Mouse (Mus musculus) limb, embryonic 11.5 days (tissue): ENCODE measurements around the gene Fpgs. TPM values are rescaled to one million over a fixed set of nuclear protein-coding genes. Genes with fewer than 3 reads are reported as not detected.
A peak's percentile ranks its signal among the peaks of the same experiment; 100 is the strongest.

Experiments used
- ATAC-seq: fragments of 200-750 bp; cut with Nextera tagmentation; 2 replicates; pipeline ENCODE4 v1.8.0; 2017; ENCODE audit warnings: low read depth; ENCODE audit not compliant: insufficient number of reproducible peaks, low FRiP score, low TSS enrichment
- DNase-seq: peaks from one replicate; pipeline ENCODE4 v3.0.0-alpha.2; 2015; ENCODE audit warnings: low spot score
- H3K27ac ChIP-seq: fragments of 300-500 bp; sonication (generic); replicated peaks from 2 replicates; pipeline ENCODE4 v1.5.1; 2014; ENCODE audit warnings: low read depth, mild to moderate bottlenecking, low read length
- H3K27me3 ChIP-seq: fragments of 300-500 bp; sonication (generic); 2 replicates; pipeline ENCODE4 v1.6.1; 2014; ENCODE audit warnings: mild to moderate bottlenecking, low read length, mixed read lengths; ENCODE audit not compliant: control insufficient read depth, insufficient read depth
- H3K36me3 ChIP-seq: fragments of 300-500 bp; sonication (generic); 2 replicates; pipeline ENCODE4 v1.6.1; 2014; ENCODE audit warnings: mild to moderate bottlenecking, low read length, moderate library complexity, mixed read lengths; ENCODE audit not compliant: control insufficient read depth, insufficient read depth
- H3K4me1 ChIP-seq: fragments of 300-500 bp; sonication (generic); 2 replicates; pipeline ENCODE4 v1.6.1; 2014; ENCODE audit warnings: low read length, mixed read lengths; ENCODE audit not compliant: control insufficient read depth, insufficient read depth
- H3K4me2 ChIP-seq: fragments of 300-500 bp; sonication (generic); 2 replicates; pipeline ENCODE4 v1.6.1; 2014; ENCODE audit warnings: low read depth, mild to moderate bottlenecking, moderate library complexity; ENCODE audit not compliant: severe bottlenecking
- H3K4me3 ChIP-seq: fragments of 300-500 bp; sonication (generic); 2 replicates; pipeline ENCODE4 v1.5.1; 2014; ENCODE audit warnings: low read depth, low read length
- H3K9ac ChIP-seq: fragments of 300-500 bp; sonication (generic); 2 replicates; pipeline ENCODE4 v1.6.1; 2014; ENCODE audit warnings: mild to moderate bottlenecking, low read length
- H3K9me3 ChIP-seq: fragments of 300-500 bp; sonication (generic); 2 replicates; pipeline ENCODE4 v1.6.1; 2016; ENCODE audit warnings: low read length; ENCODE audit not compliant: control insufficient read depth
- WGBS: fragments of 180-500 bp; shearing (Covaris S2); extraction: QIAGEN DNeasy Blood & Tissue Kit; methylation state at CpG from one replicate; pipeline ENCODE4 v1.1.7; 2014; 5-methylcytosine and 5-hydroxymethylcytosine counted together
- polyA plus RNA-seq: library from polyadenylated mRNA; unstranded; fragments of >200 nt; fragmentation: Nextera tagmentation; extraction: Ambion mirVana; gene quantifications from 2 replicates; pipeline ENCODE4 v1.2.1, GENCODE M21; 2014

The Fpgs gene
- polyA plus RNA-seq, 1 experiment from 2014 or later = 22.1 TPM

- Histone ChIP-seq H3K36me3 (no peaks in the 10 kb centered on the region), H3K4me2 (no peak overlapping the region), H3K4me3 (no peak overlapping the region), H3K9ac (no peak overlapping the region), H3K27me3 (no peaks in the 10 kb centered on the region), H3K4me1 (peaks cover 9% of the 10 kb centered on the region), H3K27ac (no peak overlapping the region), H3K9me3 (no peaks in the 10 kb centered on the region)
- no peak for DNase-seq
- WGBS = 84% methylated on average over 5 of the region's 5 CpGs
- no peak for ATAC-seq
These were observed 62.1 kb downstream of the Fpgs start for GRCm38 (mm10) chr2:32641810-32642209.

- Histone ChIP-seq H3K27ac (no peak overlapping the region), H3K9me3 (no peaks in the 10 kb centered on the region), H3K9ac (no peak overlapping the region), H3K27me3 (no peaks in the 10 kb centered on the region), H3K4me1 (peaks cover 6% of the 10 kb centered on the region), H3K36me3 (no peaks in the 10 kb centered on the region), H3K4me3 (no peak overlapping the region), H3K4me2 (no peak overlapping the region)
- 60% methylated on average over 6 of the region's 6 CpGs for WGBS
- ATAC-seq = no peak
- no peak for DNase-seq
These were observed 63.3 kb downstream of the Fpgs start for GRCm38 (mm10) chr2:32640550-32641051.

GRCm38 (mm10) chr2:32639632-32640031 is 64.3 kb downstream of the Fpgs start:
- Histone ChIP-seq H3K9me3 (no peaks in the 10 kb centered on the region), H3K27ac (no peak overlapping the region), H3K4me3 (no peak overlapping the region), H3K9ac (no peak overlapping the region), H3K4me2 (no peak overlapping the region), H3K27me3 (no peaks in the 10 kb centered on the region), H3K4me1 (peaks cover 6% of the 10 kb centered on the region), H3K36me3 (no peaks in the 10 kb centered on the region)
- WGBS = 88% methylated on average over 1 of the region's 1 CpGs
- ATAC-seq (no peak), DNase-seq (no peak)

GRCm38 (mm10) chr2:32637778-32638281 is 66.1 kb downstream of the Fpgs start:
- H3K36me3 ChIP-seq = no peaks in the 10 kb centered on the region
- H3K9ac ChIP-seq = peak overlapping the region; percentile 49; the same call in 1 of the 2 replicates
- peak overlapping the region; percentile 63; the same call in 1 of the 2 replicates for H3K27ac ChIP-seq
- DNase-seq (peak; percentile 35), ATAC-seq (no peak)
- WGBS = 23% methylated on average over 11 of the region's 11 CpGs
- no peaks in the 10 kb centered on the region for H3K27me3 ChIP-seq
- no peak overlapping the region for H3K4me3 ChIP-seq
- H3K9me3 ChIP-seq = no peaks in the 10 kb centered on the region
- peaks cover 6% of the 10 kb centered on the region for H3K4me1 ChIP-seq
- no peak overlapping the region for H3K4me2 ChIP-seq

- Histone ChIP-seq H3K4me3 (no peak overlapping the region), H3K9me3 (no peaks in the 10 kb centered on the region), H3K4me2 (no peak overlapping the region), H3K4me1 (peaks cover 6% of the 10 kb centered on the region), H3K27me3 (no peaks in the 10 kb centered on the region), H3K9ac (no peak overlapping the region), H3K27ac (no peak overlapping the region), H3K36me3 (no peaks in the 10 kb centered on the region)
- WGBS = 76% methylated on average over 7 of the region's 7 CpGs
- DNase-seq = no peak
- ATAC-seq = no peak
These were observed 67.3 kb downstream of the Fpgs start for GRCm38 (mm10) chr2:32636617-32637016.

GRCm38 (mm10) chr2:32634277-32635105 is 69.5 kb downstream of the Fpgs start:
- Histone ChIP-seq H3K27ac (no peak overlapping the region), H3K9ac (no peak overlapping the region)

GRCm38 (mm10) chr2:32633660-32634059 is 70.3 kb downstream of the Fpgs start:
- DNase-seq = no peak
- Histone ChIP-seq H3K9ac (no peak overlapping the region), H3K9me3 (no peaks in the 10 kb centered on the region), H3K4me1 (peaks cover 15% of the 10 kb centered on the region), H3K36me3 (no peaks in the 10 kb centered on the region), H3K4me3 (no peak overlapping the region), H3K4me2 (no peak overlapping the region), H3K27ac (no peak overlapping the region), H3K27me3 (no peaks in the 10 kb centered on the region)
- 67% methylated on average over 5 of the region's 5 CpGs for WGBS
- no peak for ATAC-seq

More at GRCm38 (mm10) chr2:32634277-32635105, 69.5 kb downstream of the Fpgs start:
- H3K36me3 ChIP-seq = no peaks in the 10 kb centered on the region
- ATAC-seq = no peak
- no peak overlapping the region for H3K4me3 ChIP-seq
- 87% methylated on average over 10 of the region's 10 CpGs for WGBS
- no peak for DNase-seq
- no peak overlapping the region for H3K4me2 ChIP-seq
- H3K4me1 ChIP-seq = peaks cover 7% of the 10 kb centered on the region
- no peaks in the 10 kb centered on the region for H3K9me3 ChIP-seq
- H3K27me3 ChIP-seq = no peaks in the 10 kb centered on the region
